Comparison of ENCODE assay signal across 22 mouse cellular contexts in genomic region chr5:99125418-99125817, GRCm38 (mm10).
A peak's percentile ranks its signal among the peaks of the same experiment; 100 is the strongest.
DNase-seq lines count a peak whose midpoint lies in the region; ATAC-seq and TF ChIP-seq lines count a peak whose summit lies in the region.
"Had no signal": no experiment of that assay in that cellular context is flagged by ENCODE, and none has a peak within 500 bp of the region (broad histone marks: within the 10 kb centered on the region; RNA-seq: fewer than 3 reads in every experiment).

No protein-coding gene starts in this region.

- H3K36me3 ChIP-seq in hindbrain, embryonic 13.5 days: no peaks in the 10 kb centered on the region
- H3K36me3 ChIP-seq in hindbrain, embryonic 12.5 days: no peaks in the 10 kb centered on the region
- H3K36me3 ChIP-seq in forebrain, embryonic 16.5 days (ENCODE audit: control insufficient read depth, insufficient read depth): no peaks in the 10 kb centered on the region
- H3K36me3 ChIP-seq in midbrain, postnatal 0 days (ENCODE audit: insufficient read depth, low read length): no peaks in the 10 kb centered on the region
- H3K36me3 ChIP-seq: limb, embryonic 10.5 days; liver, embryonic 15.5 days; lung, embryonic 15.5 days had no signal

- no peak for TF ChIP-seq CTCF in midbrain, postnatal 0 days (IDR thresholded peaks at IDR 0.05)

- H3K9me3 ChIP-seq in hindbrain, embryonic 13.5 days: no peaks in the 10 kb centered on the region
- H3K9me3 ChIP-seq in hindbrain, embryonic 12.5 days (replicated peaks): no peaks in the 10 kb centered on the region
- H3K9me3 ChIP-seq in forebrain, embryonic 16.5 days (ENCODE audit: control insufficient read depth, low read length): no peaks in the 10 kb centered on the region
- H3K9me3 ChIP-seq in midbrain, postnatal 0 days (ENCODE audit: low read length): no peaks in the 10 kb centered on the region
- H3K9me3 ChIP-seq: limb, embryonic 10.5 days; liver, embryonic 15.5 days; lung, embryonic 15.5 days had no signal

- WGBS in hindbrain, embryonic 13.5 days: 79% methylated on average over 3 of the region's 3 CpGs
- WGBS in hindbrain, embryonic 12.5 days: 91% methylated on average over 3 of the region's 3 CpGs
- 80% methylated on average over 3 of the region's 3 CpGs for WGBS in forebrain, embryonic 16.5 days
- 64% methylated on average over 3 of the region's 3 CpGs for WGBS in midbrain, postnatal 0 days

- H3K27me3 ChIP-seq in hindbrain, embryonic 13.5 days: no peaks in the 10 kb centered on the region
- H3K27me3 ChIP-seq in hindbrain, embryonic 12.5 days: no peaks in the 10 kb centered on the region
- H3K27me3 ChIP-seq in forebrain, embryonic 16.5 days (replicated peaks; ENCODE audit: control insufficient read depth, insufficient read depth, low read length): no peaks in the 10 kb centered on the region
- H3K27me3 ChIP-seq in midbrain, postnatal 0 days (ENCODE audit: insufficient read depth, low read length): no peaks in the 10 kb centered on the region
- H3K27me3 ChIP-seq: liver, embryonic 15.5 days; lung, embryonic 15.5 days; Patski had no signal

- peaks cover 9% of the 10 kb centered on the region; the same call in 1 of the 2 replicates for H3K4me1 ChIP-seq in hindbrain, embryonic 13.5 days (replicated peaks)
- H3K4me1 ChIP-seq in hindbrain, embryonic 12.5 days: peaks cover 3% of the 10 kb centered on the region; the same call in 1 of the 2 replicates
- H3K4me1 ChIP-seq in forebrain, embryonic 16.5 days (replicated peaks; ENCODE audit: control insufficient read depth, insufficient read depth, low read length): no peaks in the 10 kb centered on the region
- H3K4me1 ChIP-seq in midbrain, postnatal 0 days (ENCODE audit: insufficient read depth, low read length): 0 out of 2 replicates have a peak, but pooled peaks cover 4% of the 10 kb centered on the region
- H3K4me1 ChIP-seq: limb, embryonic 10.5 days; liver, embryonic 15.5 days; lung, embryonic 15.5 days had no signal

- H3K4me3 ChIP-seq in hindbrain, embryonic 13.5 days: no peak overlapping the region
- no peak overlapping the region for H3K4me3 ChIP-seq in hindbrain, embryonic 12.5 days
- H3K4me3 ChIP-seq in forebrain, embryonic 16.5 days (replicated peaks; ENCODE audit: low read length): no peak overlapping the region
- H3K4me3 ChIP-seq in midbrain, postnatal 0 days (ENCODE audit: low read depth, low read length): no peak overlapping the region
- H3K4me3 ChIP-seq: limb, embryonic 10.5 days; liver, embryonic 15.5 days; lung, embryonic 15.5 days; myocyte had no signal

- no peak overlapping the region for H3K27ac ChIP-seq in hindbrain, embryonic 13.5 days
- no peak overlapping the region for H3K27ac ChIP-seq in hindbrain, embryonic 12.5 days
- no peak overlapping the region for H3K27ac ChIP-seq in forebrain, embryonic 16.5 days (ENCODE audit: low read length)
- H3K27ac ChIP-seq in midbrain, postnatal 0 days (ENCODE audit: low read depth, low read length): no peak overlapping the region
- H3K27ac ChIP-seq: limb, embryonic 10.5 days; liver, embryonic 15.5 days; lung, embryonic 15.5 days had no signal

- 0 out of 2 replicates have a peak, but pooled peaks have one; percentile 65 for ATAC-seq in hindbrain, embryonic 13.5 days (ENCODE audit: low FRiP score)
- ATAC-seq in hindbrain, embryonic 12.5 days (ENCODE audit: low FRiP score): no peak
- ATAC-seq in forebrain, embryonic 16.5 days: peak; percentile 47; the same call in 1 of the 2 replicates
- ATAC-seq in midbrain, postnatal 0 days (ENCODE audit: low FRiP score): peak; percentile 56; the same call in 1 of the 2 replicates
- no peak for ATAC-seq in megakaryocyte, adult 5-6 weeks (ENCODE audit: poor library complexity, severe bottlenecking)
- ATAC-seq: intestine, embryonic 16.5 days; Patski had no signal

- no peak overlapping the region for H3K9ac ChIP-seq in hindbrain, embryonic 13.5 days
- no peak overlapping the region for H3K9ac ChIP-seq in hindbrain, embryonic 12.5 days
- no peak overlapping the region for H3K9ac ChIP-seq in forebrain, embryonic 16.5 days (replicated peaks; ENCODE audit: low read depth, low read length)
- H3K9ac ChIP-seq in midbrain, postnatal 0 days (replicated peaks; ENCODE audit: low read length, poor library complexity, severe bottlenecking): no peak overlapping the region
- H3K9ac ChIP-seq: liver, embryonic 15.5 days; lung, embryonic 15.5 days had no signal

- peak; percentile 16 for DNase-seq in R1 (ENCODE audit: low read depth, low spot score)
- DNase-seq in midbrain, postnatal 0 days (ENCODE audit: low spot score): peak; percentile 51
- DNase-seq in thymus, postnatal 25 days: no peak
- DNase-seq: adrenal gland, adult 2 months; cerebellum, adult 2 months; gastrocnemius, postnatal 14 days; heart, adult 11 months; kidney, adult 9 months; kidney, postnatal 14 days; liver; lung, postnatal 4 days had no signal

- H3K4me2 ChIP-seq in hindbrain, embryonic 13.5 days: no peak overlapping the region
- H3K4me2 ChIP-seq in hindbrain, embryonic 12.5 days (replicated peaks): no peak overlapping the region
- no peak overlapping the region for H3K4me2 ChIP-seq in forebrain, embryonic 16.5 days (ENCODE audit: low read length)
- H3K4me2 ChIP-seq in midbrain, postnatal 0 days (ENCODE audit: low read depth, low read length, poor library complexity, severe bottlenecking): no peak overlapping the region
- H3K4me2 ChIP-seq: heart, embryonic 11.5 days; liver, embryonic 15.5 days; lung, embryonic 15.5 days had no signal

Comparison
In these comparisons a context has a peak if more than half of its experiments do, and no peak if none do; other contexts are left out.
1. ATAC-seq: peak in hindbrain, embryonic 13.5 days (single experiment), forebrain, embryonic 16.5 days (single experiment) and midbrain, postnatal 0 days (single experiment); none in hindbrain, embryonic 12.5 days (single experiment) and megakaryocyte, adult 5-6 weeks (single experiment).